In the genomic region with DNA sequence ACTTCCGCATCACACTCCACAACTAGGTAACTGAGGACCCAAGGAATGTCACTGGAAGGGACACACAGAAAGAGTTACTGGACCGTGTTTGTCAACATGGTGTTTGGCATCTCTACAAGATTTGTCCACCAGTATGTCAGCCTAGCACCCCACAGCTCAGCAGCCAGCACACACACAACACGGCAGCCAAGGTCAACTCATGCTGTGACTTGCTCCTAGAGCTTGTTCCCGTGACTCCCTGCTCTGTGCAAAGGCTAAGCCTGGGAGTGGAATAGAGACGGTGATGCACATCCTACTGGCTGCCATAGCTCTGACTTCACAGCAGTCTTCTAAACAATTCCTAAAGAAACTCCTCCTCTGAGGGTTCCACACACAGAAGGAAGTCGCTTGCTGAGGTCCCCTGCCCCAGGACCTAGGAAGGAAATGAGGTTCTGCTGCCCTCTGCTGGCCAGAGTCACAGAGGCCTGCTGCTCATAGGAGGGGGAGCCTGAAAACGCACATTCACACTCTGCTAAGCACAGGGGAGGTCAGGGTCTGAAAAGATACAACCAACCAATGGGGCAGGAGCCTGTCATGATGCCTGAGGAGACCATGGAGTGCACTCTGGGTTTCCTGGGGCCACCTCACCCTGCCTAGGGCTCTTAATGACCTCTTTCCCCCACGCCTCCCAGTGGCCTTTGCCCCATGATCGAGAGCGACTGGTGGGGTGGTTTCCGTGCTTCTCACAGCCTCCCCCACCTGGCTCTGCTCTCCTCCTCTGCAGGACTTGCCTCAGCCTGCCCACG, we compare ENCODE assay signal across 1 mouse cellular context.
TF ChIP-seq lines count a peak whose summit lies in the region.

No protein-coding gene starts in this region.

TF ChIP-seq in CH12.LX, 34 proteins besides CTCF, POLR2A, EP300 and RAD21 (continued from another document):
- peak; percentile 57; the same call in 1 of the 2 replicates for TF ChIP-seq ELF1 (IDR thresholded peaks at IDR 0.05; ENCODE audit: low read depth, low read length)
- TF ChIP-seq SMC3 (IDR thresholded peaks at IDR 0.05; ENCODE audit: low read depth, low read length): peak; percentile 77
- peak; percentile 53 for TF ChIP-seq TCF12 (IDR thresholded peaks at IDR 0.05; ENCODE audit: low read depth, low read length)
- TF ChIP-seq TBP (conservative IDR thresholded peaks at IDR 0.05; ENCODE audit: low read depth, low read length): no peak
- peak; percentile 70 for TF ChIP-seq MAZ (IDR thresholded peaks at IDR 0.05; ENCODE audit: low read depth, low read length)
- TF ChIP-seq POLR2AphosphoS2 (IDR thresholded peaks at IDR 0.05; ENCODE audit: low read depth, low read length): 0 out of 2 replicates have a peak, but pooled peaks have one; percentile 35
- TF ChIP-seq MAX (IDR thresholded peaks at IDR 0.05; ENCODE audit: low read length): peak; percentile 58; the same call in 1 of the 2 replicates
- no peak for TF ChIP-seq ZNF384 (IDR thresholded peaks at IDR 0.05; ENCODE audit: low read depth, low read length)
- 0 out of 2 replicates have a peak, but pooled peaks have one; percentile 19 for TF ChIP-seq MYC (IDR thresholded peaks at IDR 0.05; ENCODE audit: low read depth, low read length)
